Mouse (Mus musculus) fat pad, adult 2 months (tissue): Measurements from ENCODE around the gene Unc5b.

Source experiments
- DNase-seq: peaks from one replicate; pipeline ENCODE4 v3.0.0-alpha.2; 2011; ENCODE audit warnings: low read depth, low spot score; ENCODE audit errors: extremely low read depth

Gene Unc5b

GRCm38 (mm10) chr10:60726896-60727295, 104.5 kb downstream of the Unc5b start:
- no peak for DNase-seq

- DNase-seq = no peak
Measured at GRCm38 (mm10) chr10:60724496-60724895, 106.9 kb downstream of the Unc5b start.

- no peak for DNase-seq
Measured at GRCm38 (mm10) chr10:60723345-60723744, 108.0 kb downstream of the Unc5b start.

- DNase-seq = no peak
Measured at GRCm38 (mm10) chr10:60721640-60722039, 109.7 kb downstream of the Unc5b start.

GRCm38 (mm10) chr10:60720461-60720860, 110.9 kb downstream of the Unc5b start:
- no peak for DNase-seq

GRCm38 (mm10) chr10:60718491-60718890, 112.9 kb downstream of the Unc5b start:
- DNase-seq = no peak

- no peak for DNase-seq
Measured at GRCm38 (mm10) chr10:60716449-60716848, 114.9 kb downstream of the Unc5b start.
